Mouse (Mus musculus) olfactory bulb, adult 2 months (tissue): ENCODE measurements around the gene Meiob. TPM values are rescaled to one million over a fixed set of nuclear protein-coding genes. Genes with fewer than 3 reads are reported as not detected.

Experiments used
- H3K27ac ChIP-seq: fragments of 200-500 bp; 2 replicates; pipeline ENCODE4 v1.5.1; 2012; ENCODE audit warnings: low read depth, low read length; ENCODE audit not compliant: insufficient read depth
- H3K4me1 ChIP-seq: fragments of 200-500 bp; 2 replicates; pipeline ENCODE4 v1.6.1; 2012; ENCODE audit warnings: low read length; ENCODE audit not compliant: control insufficient read depth, insufficient read depth
- H3K4me3 ChIP-seq: fragments of 200-500 bp; 2 replicates; pipeline ENCODE4 v1.5.1; 2012; ENCODE audit warnings: mild to moderate bottlenecking, low read depth, low read length, moderate library complexity; ENCODE audit not compliant: insufficient read depth
- CTCF ChIP-seq: fragments of 200-500 bp; IDR thresholded peaks from 2 replicates; pipeline ENCODE4 v1.5.1; 2012; ENCODE audit warnings: low read depth, mild to moderate bottlenecking, low read length, moderate library complexity; ENCODE audit not compliant: insufficient read depth
- POLR2A ChIP-seq: fragments of 200-500 bp; IDR thresholded peaks from 2 replicates; pipeline ENCODE4 v1.6.1; 2012; ENCODE audit warnings: mild to moderate bottlenecking, low read depth, low read length, moderate library complexity; ENCODE audit not compliant: insufficient read depth
- WGBS: fragments of 180-500 bp; shearing (Covaris S2); methylation state at CpG from one replicate; pipeline ENCODE4 v1.1.7; 2018; 5-methylcytosine and 5-hydroxymethylcytosine counted together
- polyA plus RNA-seq: library from polyadenylated mRNA; stranded (reverse); fragments of >200 nt; gene quantifications from 2 replicates; pipeline ENCODE4 v1.2.4, GENCODE M21; 2012; ENCODE audit warnings: low replicate concordance; ENCODE audit not compliant: missing spikeins, insufficient read depth, insufficient read length

Meiob gene
- polyA plus RNA-seq, 1 experiment: not detected

DNA sequence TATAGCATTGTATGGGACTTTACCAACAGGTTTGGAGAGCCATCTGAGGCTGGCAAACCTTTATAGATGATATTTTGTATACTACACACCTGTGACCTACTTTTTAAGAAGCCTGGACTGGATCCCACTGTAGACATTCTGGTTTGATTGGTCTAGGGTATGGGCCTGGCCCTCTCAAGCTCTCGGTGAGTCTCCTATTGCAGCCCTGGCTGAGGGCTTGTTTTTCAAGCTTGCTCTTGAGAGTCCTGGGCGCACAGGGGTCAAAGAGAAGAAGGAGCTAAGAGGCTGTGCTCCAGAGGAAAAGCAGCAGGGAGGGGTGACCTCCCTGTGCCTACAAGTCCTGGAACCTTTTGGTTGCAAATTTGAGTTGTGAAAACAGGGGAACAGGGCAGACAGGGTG is 27.0 kb upstream of the Meiob start:
- WGBS: 80% methylated on average over 2 of the region's 2 CpGs
- Histone ChIP-seq H3K27ac (no peak overlapping the region), H3K4me3 (no peak overlapping the region), H3K4me1 (no peaks in the 10 kb centered on the region)
- TF ChIP-seq POLR2A: no peak
- TF ChIP-seq CTCF: no peak

DNA sequence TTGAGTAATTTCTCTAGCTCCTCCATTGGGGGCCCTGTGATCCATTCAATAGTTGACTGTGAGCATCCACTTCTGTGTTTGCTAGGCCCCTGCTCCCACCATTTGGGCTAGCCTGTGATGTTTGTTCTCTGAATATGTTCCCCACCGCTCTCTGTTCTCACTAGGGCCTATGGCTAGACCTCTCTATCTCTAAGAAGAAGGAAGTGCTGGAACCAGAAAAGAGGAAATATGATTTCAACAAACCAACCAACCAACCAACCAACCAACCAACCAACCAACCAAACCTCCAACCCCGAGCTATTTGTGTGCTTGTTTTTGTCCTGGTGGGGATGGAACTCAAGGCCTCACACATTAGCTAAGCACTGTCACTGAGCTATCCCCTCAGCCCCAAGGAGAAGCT is 23.3 kb upstream of the Meiob start:
- WGBS: 85% methylated on average over 2 of the region's 2 CpGs
- TF ChIP-seq CTCF: no peak
- TF ChIP-seq POLR2A: no peak
- no peak overlapping the region for H3K27ac ChIP-seq
- no peak overlapping the region for H3K4me3 ChIP-seq
- H3K4me1 ChIP-seq: no peaks in the 10 kb centered on the region

DNA sequence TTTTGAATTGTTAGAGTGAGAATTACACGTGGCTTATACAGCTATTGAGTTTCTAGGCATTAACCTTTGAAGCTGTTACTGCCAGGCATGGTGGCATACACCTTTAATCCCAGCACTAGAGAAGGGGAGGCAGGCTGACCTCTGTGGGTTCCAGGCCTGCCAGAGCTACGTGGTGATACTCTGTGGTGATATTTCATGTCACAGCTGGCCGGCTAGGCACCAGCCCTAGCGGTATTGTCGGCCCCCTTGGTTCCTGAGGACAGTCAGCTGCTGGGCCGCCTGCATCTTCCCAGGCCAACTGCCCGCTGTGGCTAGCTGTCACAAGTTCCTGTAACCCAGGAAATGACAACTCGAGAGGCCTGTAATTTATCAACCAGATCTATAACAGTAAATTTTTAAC is 11.9 kb upstream of the Meiob start:
- Histone ChIP-seq H3K27ac (no peak overlapping the region), H3K4me1 (no peaks in the 10 kb centered on the region), H3K4me3 (no peak overlapping the region)
- 79% methylated on average over 8 of the region's 8 CpGs for WGBS
- TF ChIP-seq POLR2A: no peak
- TF ChIP-seq CTCF: no peak

DNA sequence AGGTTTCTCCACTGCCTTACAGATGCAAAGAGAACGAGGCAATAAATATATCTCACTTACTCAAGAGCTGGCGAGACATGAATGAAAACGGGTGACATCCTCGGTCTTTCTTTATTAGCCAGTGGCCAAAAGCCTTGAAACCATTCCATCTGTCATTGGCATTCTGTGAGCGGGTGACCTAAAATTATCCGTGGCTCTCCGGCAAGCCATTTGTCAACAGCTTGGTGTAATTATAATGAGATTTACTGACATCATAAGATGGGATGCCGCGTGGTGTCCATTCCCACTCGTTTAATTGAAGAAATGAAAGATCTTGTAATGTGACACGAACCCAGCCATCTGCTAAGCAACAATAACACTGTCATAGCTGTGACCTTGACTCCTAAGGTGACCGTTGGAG is 9.3 kb upstream of the Meiob start:
- H3K4me1 ChIP-seq: no peaks in the 10 kb centered on the region
- WGBS: 65% methylated on average over 12 of the region's 12 CpGs
- TF ChIP-seq POLR2A (no peak), CTCF (no peak)
- no peak overlapping the region for H3K4me3 ChIP-seq
- no peak overlapping the region for H3K27ac ChIP-seq

DNA sequence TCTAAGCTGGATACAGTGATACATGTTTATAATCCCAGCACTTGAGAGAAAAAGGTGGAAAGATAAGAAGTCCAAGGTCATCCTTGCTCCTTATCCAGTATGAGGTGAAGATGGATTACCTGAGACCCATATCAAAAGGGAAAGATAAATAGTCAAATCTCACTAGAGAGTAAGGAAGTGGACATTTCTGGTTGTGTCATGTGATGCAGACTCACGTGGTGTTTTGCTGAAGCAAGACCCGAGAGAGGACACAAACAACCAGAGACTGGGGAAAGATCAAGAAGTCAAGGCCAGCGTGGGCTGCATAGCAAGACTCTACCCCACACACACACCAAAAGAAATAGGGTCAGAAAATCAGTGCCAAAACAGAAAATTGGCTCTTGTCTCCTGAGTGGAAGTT is 7.1 kb upstream of the Meiob start:
- TF ChIP-seq CTCF (no peak), POLR2A (no peak)
- 73% methylated on average over 3 of the region's 3 CpGs for WGBS
- no peak overlapping the region for H3K27ac ChIP-seq
- H3K4me1 ChIP-seq: no peaks in the 10 kb centered on the region
- H3K4me3 ChIP-seq: no peak overlapping the region

DNA sequence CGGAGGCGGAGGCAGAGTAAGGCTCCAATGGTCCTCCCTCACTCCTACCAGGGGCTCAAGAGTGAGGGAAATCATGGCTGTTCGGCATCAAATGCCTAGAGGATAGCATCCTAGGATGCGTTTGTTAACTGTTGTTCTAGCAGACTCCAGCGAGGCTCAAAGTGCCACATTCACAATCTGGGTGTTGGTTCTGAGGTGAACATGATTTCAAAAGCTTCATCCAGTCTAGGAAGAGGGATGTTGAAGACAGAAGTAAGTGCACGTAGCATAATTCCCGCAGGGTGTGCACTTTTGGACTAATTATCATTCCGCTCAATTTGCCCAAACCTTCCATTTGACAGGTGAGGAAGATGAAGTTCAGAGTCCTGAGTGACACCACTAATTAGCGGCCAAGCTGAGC is 5.9 kb upstream of the Meiob start:
- no peak for TF ChIP-seq POLR2A
- no peak for TF ChIP-seq CTCF
- WGBS: 60% methylated on average over 9 of the region's 9 CpGs
- Histone ChIP-seq H3K4me3 (no peak overlapping the region), H3K27ac (no peak overlapping the region), H3K4me1 (no peaks in the 10 kb centered on the region)

DNA sequence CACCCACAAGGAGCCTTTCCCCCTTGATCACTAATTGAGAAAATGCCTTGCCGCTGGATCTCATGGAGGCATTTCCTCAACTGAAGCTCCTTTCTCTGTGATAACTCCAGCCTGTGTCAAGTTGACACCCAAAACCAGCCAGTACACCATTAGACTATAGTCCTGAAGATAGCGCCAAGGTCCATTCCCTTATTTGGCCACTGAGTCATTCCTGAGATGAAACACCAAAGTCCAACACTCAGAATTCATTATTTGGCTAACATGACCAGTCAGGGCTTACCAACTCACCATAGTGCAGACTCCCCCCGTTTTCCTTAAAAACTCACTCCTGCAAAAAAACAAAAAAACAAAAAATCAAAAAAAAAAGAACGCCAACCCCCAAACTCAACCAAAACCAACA is 4.6 kb upstream of the Meiob start:
- WGBS: 91% methylated on average over 4 of the region's 4 CpGs
- H3K27ac ChIP-seq: no peak overlapping the region
- peaks cover 7% of the 10 kb centered on the region for H3K4me1 ChIP-seq
- H3K4me3 ChIP-seq: no peak overlapping the region
- TF ChIP-seq POLR2A (no peak), CTCF (no peak)

DNA sequence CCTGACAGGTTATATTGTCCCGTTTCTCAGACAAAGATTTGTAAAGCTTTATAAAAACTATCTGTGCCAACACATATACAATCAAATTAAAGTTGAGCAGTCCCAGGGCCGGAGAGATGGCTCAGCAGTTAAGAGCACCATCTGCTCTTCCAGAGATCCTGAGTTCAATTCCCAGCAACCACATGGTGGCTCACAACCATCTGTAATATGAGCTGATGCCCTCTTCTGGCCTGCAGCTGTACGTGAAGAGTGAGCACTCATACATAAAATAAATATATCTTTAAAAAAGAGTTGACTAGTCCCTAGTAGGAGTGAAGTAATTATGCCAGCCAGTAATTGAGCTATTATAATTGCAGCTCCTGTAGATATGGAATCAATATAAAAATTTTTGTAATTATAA is 3.6 kb upstream of the Meiob start:
- Histone ChIP-seq H3K4me3 (no peak overlapping the region), H3K27ac (no peak overlapping the region), H3K4me1 (peaks cover 10% of the 10 kb centered on the region)
- 68% methylated on average over 3 of the region's 3 CpGs for WGBS
- no peak for TF ChIP-seq POLR2A
- no peak for TF ChIP-seq CTCF

DNA sequence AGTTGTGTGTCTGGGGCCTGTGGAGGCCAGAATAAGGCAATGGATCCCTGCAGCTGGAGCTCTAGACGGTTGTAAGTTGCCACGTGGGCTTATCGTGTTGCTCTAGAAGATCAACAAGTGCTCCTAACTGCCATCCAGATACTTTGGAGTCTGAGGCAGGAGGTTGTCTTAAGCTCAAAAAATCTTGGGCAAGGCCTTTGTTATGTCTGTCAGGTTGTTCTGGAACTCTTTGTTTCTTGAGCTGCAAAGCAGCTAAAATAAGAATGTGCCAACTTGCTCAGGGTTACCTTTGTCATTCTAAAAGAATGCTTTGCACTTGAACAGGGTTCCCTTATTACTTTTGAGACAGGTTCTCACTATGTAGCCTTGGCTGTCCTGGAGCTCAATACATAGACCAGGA is 7.1 kb downstream of the Meiob start:
- H3K4me1 ChIP-seq: no peaks in the 10 kb centered on the region
- no peak overlapping the region for H3K4me3 ChIP-seq
- no peak overlapping the region for H3K27ac ChIP-seq
- TF ChIP-seq POLR2A (no peak), CTCF (no peak)
- WGBS: 70% methylated on average over 3 of the region's 3 CpGs

DNA sequence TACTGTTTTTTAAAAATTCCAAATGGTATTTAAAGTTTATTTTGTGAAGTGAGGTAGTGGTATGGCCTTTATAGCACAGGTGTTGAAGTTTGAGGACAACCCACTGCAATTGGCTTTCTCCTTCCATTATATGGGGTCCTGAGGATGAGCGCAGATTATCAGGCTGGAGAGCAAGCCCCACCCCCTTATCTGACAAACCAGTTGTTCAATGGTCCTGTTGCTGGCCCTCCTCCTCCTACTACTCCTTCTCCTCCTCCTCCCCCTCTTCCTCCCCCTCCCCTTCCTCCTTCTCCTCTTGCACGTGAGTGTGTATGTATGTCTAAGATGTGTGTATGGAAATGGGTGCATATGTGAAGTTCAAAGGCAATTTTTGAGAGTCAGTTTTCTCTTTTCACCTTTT is 8.1 kb downstream of the Meiob start:
- Histone ChIP-seq H3K4me3 (no peak overlapping the region), H3K27ac (no peak overlapping the region), H3K4me1 (no peaks in the 10 kb centered on the region)
- WGBS: 58% methylated on average over 2 of the region's 2 CpGs
- TF ChIP-seq POLR2A (no peak), CTCF (no peak)

DNA sequence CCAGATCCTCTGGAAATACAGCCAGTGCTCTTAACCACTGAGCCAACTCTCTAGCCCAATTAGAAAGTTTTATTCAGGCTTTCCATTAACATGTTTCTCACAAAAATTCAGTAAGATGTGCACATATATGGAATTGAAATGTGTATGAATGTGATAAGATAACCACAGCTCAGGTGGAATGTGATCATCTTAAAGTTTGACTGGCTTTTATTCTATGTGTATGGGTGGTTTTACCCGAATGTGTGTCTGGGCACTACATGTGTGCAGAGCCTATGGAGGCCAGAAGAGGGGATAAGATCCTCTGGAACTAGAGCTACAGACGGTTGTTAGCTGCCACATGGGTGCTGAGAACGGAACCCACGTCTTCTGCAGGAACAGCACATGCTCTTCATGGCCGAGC is 11.2 kb downstream of the Meiob start:
- no peak overlapping the region for H3K4me3 ChIP-seq
- H3K4me1 ChIP-seq: no peaks in the 10 kb centered on the region
- no peak for TF ChIP-seq CTCF
- no peak for TF ChIP-seq POLR2A
- no peak overlapping the region for H3K27ac ChIP-seq
- WGBS: 83% methylated on average over 5 of the region's 5 CpGs
